Mouse (Mus musculus): ENCODE results near the gene Pacsin3. TPM values are rescaled to one million over a fixed set of nuclear protein-coding genes. Genes with fewer than 3 reads are reported as not detected.
"Not testable (repeated sequence)": the region's sequence is repeated elsewhere in the genome, so short reads cannot be mapped to it uniquely, and the experiment has no call there.

Gene Pacsin3
- 100 to 1,000 TPM; 297 to 321 TPM for total RNA-seq (2021)
- long read RNA-seq, experiment 1, transcript Pacsin3-202 (10 exons, 1,867 nt), result minor isoform, 10 of 372 reads
- long read RNA-seq, experiment 1, transcript Pacsin3-201 (11 exons, 1,862 nt), result major isoform, 19 of 372 reads
- long read RNA-seq, experiment 1, transcript Pacsin3-215 (11 exons, 1,859 nt), result minor isoform, 10 of 372 reads
- long read RNA-seq, experiment 1, partial matches to known transcripts, result 178 of 372 reads
- long read RNA-seq, experiment 1, other reads (novel, unspliced or antisense), result 152 of 372 reads
- long read RNA-seq, experiment 2, transcript Pacsin3-202 (10 exons, 1,867 nt), result minor isoform, 15 of 359 reads
- long read RNA-seq, experiment 2, transcript Pacsin3-201 (11 exons, 1,862 nt), result major isoform, 22 of 359 reads
- long read RNA-seq, experiment 2, partial matches to known transcripts, result 225 of 359 reads
- long read RNA-seq, experiment 2, other reads (novel, unspliced or antisense), result 95 of 359 reads

DNA sequence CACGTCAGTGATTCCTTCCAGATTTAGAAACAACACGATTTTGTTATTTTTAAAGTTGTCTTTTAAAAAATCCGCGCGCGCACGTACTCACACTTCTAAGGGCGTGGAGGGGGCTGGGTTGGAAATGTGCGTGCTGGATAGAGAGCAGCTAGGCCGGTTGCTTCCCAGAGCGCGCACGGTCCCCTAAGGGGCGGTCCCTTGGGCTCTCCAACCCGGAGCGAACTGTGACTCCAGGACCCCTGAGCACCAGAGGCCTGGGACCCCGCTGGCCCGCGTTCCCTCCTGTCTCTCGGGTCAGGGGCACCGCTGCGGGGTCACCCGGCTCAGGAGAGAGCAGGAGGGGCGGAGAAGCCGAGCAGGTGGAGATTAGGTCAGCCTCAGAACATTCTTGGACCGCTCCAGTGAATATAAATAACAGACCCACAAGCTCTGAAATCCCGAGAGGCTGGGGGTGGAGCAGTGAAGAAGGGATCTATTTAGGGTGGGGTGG, at the start of gene Pacsin3:
Gene Pacsin3, plus strand, starts transcription at position 294 of the 490 bp plus-strand sequence.
- DNase-seq (ENCODE audit: low spot score in 2 of 2), result peak in 1 of 2 experiments; percentile 42

GRCm38 (mm10) chr2:91206254-91206775, 49.4 kb upstream of the Pacsin3 start:
- DNase-seq (ENCODE audit: low spot score in 2 of 2), result no peak

GRCm38 (mm10) chr2:91213311-91213710, 42.4 kb upstream of the Pacsin3 start:
- DNase-seq (ENCODE audit: low spot score in 2 of 2), result no peak

DNA sequence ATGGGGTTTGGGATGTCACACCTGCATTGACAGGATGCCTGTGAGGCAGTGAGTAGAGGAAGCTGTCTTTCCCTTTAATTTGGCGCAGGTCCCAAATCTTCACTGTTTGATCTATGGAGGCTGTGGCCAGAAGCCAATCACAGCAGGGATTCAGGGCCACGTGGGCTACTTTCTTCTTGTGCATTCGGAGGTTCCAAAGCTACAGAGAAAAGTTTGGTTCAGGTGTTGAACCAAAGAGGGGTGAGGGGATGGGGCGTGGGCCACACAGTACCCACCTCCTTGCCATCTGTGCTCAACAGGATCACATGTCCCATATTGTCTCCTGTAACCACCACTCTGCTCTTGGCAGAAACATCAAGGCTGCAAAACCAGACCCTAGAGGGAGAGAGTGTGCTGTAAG, 38.7 kb upstream of the Pacsin3 start:
- DNase-seq (ENCODE audit: low spot score in 2 of 2), result no peak

- DNase-seq (ENCODE audit: low spot score in 2 of 2), result no peak
These were observed 35.3 kb upstream of the Pacsin3 start for GRCm38 (mm10) chr2:91220501-91220900.

GRCm38 (mm10) chr2:91223614-91224013, 32.1 kb upstream of the Pacsin3 start:
- no peak for DNase-seq (ENCODE audit: low spot score in 2 of 2)

DNA sequence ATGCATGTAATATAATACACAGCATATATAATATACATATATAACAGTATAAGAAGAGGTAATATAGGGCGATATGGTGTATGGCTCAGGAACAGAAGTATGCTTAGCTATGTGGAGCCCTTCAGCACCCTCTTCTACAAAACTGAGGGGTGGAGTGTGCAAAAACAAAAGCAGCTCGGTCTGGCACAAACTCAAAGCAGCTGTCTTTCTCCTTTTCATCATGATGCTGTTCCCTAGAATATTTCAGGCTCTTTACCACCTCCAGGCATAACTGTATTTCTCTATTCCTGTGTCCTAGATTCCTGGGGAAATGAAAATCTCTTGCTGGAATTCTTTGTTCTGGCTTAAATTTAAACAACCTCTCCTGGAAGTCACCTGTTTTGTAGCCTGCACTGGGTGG, 26.0 kb upstream of the Pacsin3 start:
- DNase-seq (ENCODE audit: low spot score in 2 of 2), result no peak

- peak; percentile 94 to 96 for DNase-seq (ENCODE audit: low spot score in 2 of 2)
These were observed 18.9 kb upstream of the Pacsin3 start, which contains the start of gene Ddb2 for GRCm38 (mm10) chr2:91236601-91237510. Gene Ddb2 (minus strand): TSS chr2:91236982.

DNA sequence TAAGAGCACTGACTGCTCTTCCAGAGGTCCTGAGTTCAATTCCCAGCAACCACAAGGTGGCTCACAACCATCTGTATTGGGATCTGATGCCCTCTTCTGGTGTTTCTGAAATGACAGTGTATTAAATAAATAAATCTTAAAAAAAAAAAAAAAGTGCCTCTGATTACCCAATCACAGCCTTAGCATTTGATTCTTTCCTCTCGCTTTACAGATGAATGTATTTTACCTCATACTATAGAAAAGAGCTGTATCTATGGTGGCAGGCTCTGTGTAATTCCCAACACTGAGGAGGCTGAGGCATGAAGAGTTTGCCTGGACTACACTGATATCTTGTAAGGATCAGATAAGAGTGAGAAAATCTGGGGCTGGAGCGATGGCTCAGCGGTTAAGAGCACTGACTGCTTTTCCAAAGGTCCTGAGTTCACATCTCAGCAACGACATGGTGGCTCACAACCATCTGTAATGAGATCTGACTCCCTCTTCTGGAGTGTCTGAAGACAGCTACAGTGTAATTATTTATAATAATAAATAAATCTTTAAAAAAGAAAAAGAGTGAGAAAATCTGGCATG, 18.2 kb upstream of the Pacsin3 start:
- not testable (repeated sequence) for DNase-seq (ENCODE audit: low spot score in 2 of 2)

- DNase-seq (ENCODE audit: low spot score in 2 of 2), result no peak
These were observed 13.2 kb upstream of the Pacsin3 start for GRCm38 (mm10) chr2:91242547-91242946.

GRCm38 (mm10) chr2:91243416-91243815, 12.3 kb upstream of the Pacsin3 start:
- DNase-seq (ENCODE audit: low spot score in 2 of 2), result no peak

DNA sequence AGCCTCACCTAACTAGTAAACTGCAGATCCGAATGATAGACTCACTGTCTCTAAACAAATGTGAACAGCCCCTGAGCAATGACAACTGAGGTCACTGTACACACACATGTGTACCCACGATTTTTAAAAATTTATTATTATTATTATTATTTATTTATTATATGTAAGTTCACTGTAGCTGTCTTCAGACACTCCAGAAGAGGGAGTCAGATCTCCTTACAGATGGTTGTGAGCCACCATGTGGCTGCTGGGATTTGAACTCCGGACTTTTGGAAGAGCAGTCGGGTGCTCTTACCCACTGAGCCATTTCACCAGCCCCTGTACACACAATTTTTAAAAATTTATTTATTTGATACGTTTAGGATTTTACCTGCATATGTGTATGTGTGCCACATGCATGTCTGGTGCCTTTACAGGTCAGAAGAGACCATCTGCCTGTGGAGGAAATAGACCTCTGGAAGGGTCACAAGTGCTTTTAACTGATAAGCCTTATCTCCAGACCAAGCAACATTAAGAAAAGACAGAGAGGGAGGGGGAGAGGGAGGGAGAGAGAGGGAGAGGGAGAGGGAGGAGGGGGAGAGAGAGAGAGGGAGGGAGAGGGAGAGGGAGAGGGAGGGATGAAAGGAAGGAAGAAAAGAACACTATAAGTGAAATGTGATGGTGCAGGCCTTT, 11.1 kb upstream of the Pacsin3 start:
- DNase-seq (ENCODE audit: low spot score in 2 of 2), result no peak

DNA sequence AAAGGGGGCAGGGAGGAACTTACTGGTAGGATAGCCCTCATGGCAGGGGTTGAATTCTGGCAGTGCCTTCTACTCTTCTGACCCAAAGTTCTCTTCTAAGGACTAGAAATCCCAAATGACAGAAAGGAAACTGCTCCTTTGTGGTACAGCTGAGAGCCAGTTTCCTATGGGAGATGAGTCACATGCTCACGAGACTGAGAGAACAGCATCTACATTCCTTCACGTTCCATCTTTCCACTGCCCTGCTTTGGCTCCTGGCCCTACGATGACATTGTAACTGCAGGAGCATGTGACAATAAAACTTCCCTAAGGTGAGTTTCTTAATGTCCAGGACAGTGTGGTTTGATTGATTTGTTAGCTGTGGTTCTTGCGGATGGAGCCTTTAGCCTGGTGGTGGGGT, 7.4 kb upstream of the Pacsin3 start:
- no peak for DNase-seq (ENCODE audit: low spot score in 2 of 2)

GRCm38 (mm10) chr2:91252001-91252400, 3.8 kb upstream of the Pacsin3 start:
- DNase-seq (ENCODE audit: low spot score in 2 of 2), result no peak

GRCm38 (mm10) chr2:91252512-91252911, 3.2 kb upstream of the Pacsin3 start:
- DNase-seq (ENCODE audit: low spot score in 2 of 2), result no peak

DNA sequence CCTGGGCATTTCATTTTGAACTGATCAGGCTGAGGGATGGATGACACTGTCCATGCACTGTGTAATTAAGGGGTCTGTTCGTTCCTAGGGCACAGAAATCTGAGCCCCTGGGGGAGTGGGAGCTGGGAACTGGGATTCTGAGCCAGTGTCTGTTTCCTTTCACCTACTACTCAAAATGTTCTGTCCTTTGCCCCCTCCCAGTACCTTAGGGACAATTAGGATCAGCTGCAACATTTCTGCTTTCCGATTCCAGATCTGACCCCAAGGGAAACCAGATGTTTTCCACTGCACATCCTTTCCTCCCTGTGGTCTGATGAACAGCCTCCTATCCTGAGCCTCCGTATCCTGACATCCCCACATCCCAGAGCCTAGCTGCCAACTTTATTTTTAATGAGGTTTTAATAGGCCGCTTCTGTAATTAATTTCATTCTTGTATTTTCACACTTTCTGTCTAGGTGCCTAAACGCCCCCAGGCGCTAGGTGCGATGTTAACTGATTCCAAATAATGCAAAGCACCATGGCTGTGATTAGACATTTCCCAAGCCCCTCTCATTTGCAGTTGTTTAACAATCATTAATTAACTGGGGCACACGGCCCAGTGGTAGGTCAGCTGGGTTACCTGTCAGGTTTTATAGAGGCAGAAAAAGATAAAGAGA, 901 bp upstream of the Pacsin3 start:
- DNase-seq (ENCODE audit: low spot score in 2 of 2), result no peak

DNA sequence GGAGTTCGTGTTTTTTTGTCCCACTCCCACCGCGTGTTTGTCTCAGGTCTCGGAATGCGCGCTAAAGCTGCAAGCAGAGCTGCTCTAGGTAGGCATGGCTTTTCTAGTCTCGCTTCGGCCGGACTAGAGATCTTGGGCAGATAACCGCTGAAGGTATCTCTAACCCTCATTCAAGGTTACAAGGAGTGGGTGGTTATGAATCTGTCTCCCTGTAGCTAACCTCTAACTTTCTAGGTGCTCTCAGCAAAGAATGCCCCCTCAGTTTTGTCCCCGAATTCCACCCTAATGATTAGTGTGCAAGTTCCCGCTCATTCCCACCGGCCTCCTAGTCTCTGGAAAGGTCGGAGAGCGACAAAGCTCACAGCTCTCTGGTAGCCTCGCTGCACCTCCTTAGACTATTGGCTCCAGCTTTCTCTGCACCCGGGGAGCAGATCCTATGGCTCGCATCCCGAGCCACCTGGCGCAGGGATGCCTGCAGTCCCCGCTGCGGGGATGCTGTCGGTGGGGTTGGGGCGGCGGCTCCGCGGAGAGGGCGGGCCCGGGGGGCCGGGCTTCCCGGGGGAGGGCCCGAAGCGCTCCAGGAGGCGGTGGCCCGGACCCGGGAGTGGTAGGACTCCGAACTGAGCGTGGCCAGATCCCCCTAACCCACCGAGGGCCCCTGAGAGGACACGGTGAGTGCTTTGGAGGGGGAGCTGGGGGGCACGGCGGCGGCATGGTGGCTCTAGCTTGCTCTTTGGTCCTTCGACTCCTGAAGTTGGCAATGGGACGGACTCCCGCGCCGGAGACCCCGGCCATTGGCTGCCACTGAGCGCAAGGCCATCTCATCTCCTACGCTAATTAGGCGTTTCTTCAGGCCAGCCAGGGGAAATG, 737 bp downstream of the Pacsin3 start:
- DNase-seq (ENCODE audit: low spot score in 2 of 2), result peak; percentile 51 to 67

DNA sequence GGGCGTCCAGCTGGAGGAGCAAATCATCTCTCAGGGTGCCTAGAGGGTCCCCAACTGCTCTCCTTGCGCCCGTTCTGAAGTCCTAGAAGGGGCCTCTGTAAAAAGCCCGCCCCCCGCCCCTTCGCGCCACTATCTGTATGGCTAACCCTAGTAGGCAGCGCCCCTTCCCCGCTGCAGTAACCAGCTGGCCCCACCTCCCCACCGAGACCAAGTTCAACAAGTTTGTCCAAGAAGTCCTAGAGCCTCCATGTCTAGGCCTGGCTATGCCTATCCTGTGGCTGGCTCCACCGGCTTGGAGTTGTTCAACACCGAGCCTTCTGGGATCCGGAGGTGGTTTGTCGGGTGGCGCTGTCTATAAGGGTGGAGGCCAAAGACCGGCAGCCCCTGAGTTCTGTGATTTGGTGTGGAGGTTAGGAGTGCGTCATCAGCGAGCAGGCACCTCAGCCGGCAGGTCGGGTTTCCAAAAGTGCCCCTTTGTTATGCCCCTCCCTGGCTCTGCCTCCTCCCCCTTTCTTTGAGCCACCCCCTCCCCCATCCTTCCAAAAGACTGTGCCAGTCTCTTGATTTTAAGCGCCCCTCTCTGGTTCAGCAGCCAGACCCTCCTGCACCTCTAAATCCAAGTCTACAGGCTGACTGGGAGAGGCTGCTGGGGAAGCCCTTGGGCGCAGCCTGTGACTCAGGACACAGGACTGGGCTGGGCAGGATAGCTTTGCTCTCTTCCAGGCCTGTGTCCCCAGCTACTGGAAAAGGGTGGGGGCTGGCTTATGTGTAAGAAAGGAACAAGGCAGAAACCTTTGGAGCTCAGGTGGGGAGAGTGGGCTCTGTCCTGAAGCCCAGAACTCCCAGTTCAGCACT, 1.6 kb downstream of the Pacsin3 start:
- DNase-seq (ENCODE audit: low spot score in 2 of 2), result peak in 1 of 2 experiments; percentile 55
